Mouse (Mus musculus) stomach, postnatal 0 days (tissue): ENCODE data around the gene Vcam1.

Experiments used
- CTCF ChIP-seq: IDR thresholded peaks from 2 replicates; pipeline ENCODE4 v1.5.1; 2016; ENCODE audit warnings: antibody characterized with exemption, low read depth, mild to moderate bottlenecking, moderate library complexity
- EP300 ChIP-seq: optimal IDR thresholded peaks from 2 replicates; pipeline ENCODE3; 2016; ENCODE audit warnings: antibody characterized with exemption

DNA sequence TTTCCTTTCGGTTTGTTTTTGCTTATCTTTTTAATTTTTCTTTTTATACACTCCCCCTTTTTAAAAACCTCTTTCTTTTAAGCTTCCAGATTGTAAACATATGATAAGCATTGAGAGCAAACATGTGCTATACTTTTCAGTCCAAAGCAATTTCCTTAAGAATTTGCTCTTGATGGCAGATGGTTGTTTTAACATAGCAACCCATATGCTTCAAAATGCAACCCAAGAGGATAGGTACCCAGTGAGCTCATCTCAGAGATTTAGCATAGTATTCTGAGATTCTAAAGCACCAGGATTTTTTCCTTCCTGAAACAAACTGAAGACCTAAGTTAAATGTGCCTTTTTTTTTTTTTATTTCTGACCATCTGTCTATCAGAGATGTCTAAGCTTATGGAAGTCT lies 28.6 kb downstream of the Vcam1 start:
- no peak for TF ChIP-seq CTCF
- TF ChIP-seq EP300, result no peak
